Mouse (Mus musculus) right cerebral cortex, postnatal 36 days (tissue): ENCODE data around the gene Olfr803.

ENCODE experiments used
- DNase-seq, 2 experiments: peaks; one replicate each; pipeline ENCODE4 v3.0.0; 2022; ENCODE audit warnings: low spot score in 2 of 2, mixed read lengths in 1 of 2

The Olfr803 gene

DNA sequence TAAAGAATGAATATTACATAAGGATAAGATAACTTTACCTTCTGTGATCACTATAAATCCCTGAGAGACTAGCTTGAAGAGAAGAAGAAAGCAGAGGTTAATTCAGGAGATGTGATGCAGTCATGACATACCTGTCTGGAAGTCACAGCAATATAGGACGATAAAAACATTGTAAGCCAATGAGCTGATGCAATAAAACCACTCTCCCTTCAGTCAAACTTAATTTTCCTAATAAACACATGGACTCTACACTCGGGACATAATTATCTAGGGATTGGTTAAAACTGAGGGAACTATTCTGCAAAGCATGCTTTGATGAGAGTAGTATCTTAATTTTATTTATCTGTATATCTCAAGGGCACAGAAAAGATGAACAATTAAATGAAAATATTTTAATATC lies at the start of gene Olfr803:
Olfr803 (minus strand) TSS at position 101 of the 400 bp plus-strand sequence.
- DNase-seq, result no peak

GRCm38 (mm10) chr10:129741821-129742220 lies 47.7 kb upstream of the Olfr803 start, which contains the start of gene Olfr806:
TSS of gene Olfr806 (minus strand) at chr10:129741921.
- DNase-seq, result no peak

- DNase-seq, result no peak
These were observed 35.2 kb upstream of the Olfr803 start, which contains the start of gene Olfr805 for GRCm38 (mm10) chr10:129729275-129729674. TSS of gene Olfr805 (minus strand) at chr10:129729375.

GRCm38 (mm10) chr10:129702910-129703309 lies 8.8 kb upstream of the Olfr803 start, which contains the start of gene Olfr804:
TSS of gene Olfr804 (plus strand) at chr10:129703210.
- DNase-seq, result no peak

GRCm38 (mm10) chr10:129688069-129688468 lies 6.0 kb downstream of the Olfr803 start, which contains the start of gene Olfr802:
TSS of gene Olfr802 (minus strand) at chr10:129688169.
- DNase-seq, result no peak

DNA sequence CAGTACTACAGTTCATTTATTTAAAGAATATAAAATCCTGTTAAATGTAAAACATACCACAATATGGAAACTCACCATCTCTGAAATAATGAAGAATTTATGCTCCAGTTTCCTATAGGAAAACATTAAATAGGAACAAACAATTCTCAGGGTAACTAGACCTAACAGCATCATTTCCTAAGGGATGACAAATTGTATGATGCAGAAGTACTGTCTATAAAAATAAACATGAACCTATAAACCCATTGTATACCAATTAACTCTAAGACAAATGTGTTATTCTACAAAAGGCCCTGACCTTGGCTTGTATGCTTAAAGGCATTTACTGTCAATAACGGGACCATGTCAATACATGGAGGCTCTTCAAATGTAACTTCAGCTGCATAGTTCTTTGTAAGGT lies 20.3 kb downstream of the Olfr803 start, which contains the start of gene Olfr801:
Olfr801 (minus strand) TSS at position 101 of the 400 bp plus-strand sequence.
- DNase-seq, result no peak

GRCm38 (mm10) chr10:129657394-129657793 lies 36.7 kb downstream of the Olfr803 start, which contains the start of gene Olfr800:
TSS of gene Olfr800 (plus strand) at chr10:129657694.
- DNase-seq, result no peak

DNA sequence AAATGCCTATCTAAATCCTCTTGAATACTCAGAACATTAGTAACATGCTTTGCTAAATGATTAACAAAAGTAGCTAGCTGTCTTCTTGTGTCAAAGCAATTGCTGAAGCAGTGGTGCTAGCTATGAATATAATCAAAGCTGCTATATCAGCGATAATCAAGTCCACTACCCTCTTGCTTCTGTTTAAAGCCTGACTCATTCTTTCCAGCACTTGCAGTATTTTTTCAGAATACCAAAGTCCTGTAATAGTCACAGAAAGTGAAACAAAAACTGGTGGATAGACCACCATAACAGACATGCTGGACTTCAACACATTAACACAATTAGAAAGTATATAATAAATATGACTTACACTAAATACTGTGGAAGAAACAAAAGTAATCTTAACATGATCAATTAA lies 42.3 kb downstream of the Olfr803 start:
- DNase-seq, result no peak
